Mouse (Mus musculus) midbrain, embryonic 16.5 days (tissue): ENCODE measurements at regions not wholly inside any gene's neighbourhood (a gene's known extent, or its start where the extent isn't known, plus 50 kb on each side); places are given as distances from the start of the nearest gene placed in this dataset.

Source experiments
- ATAC-seq: fragments of 200-750 bp; cut with Nextera tagmentation; 2 replicates; pipeline ENCODE4 v1.8.0; 2017; ENCODE audit warnings: moderate TSS enrichment
- H3K27ac ChIP-seq: fragments of 300-500 bp; sonication (generic); 2 replicates; pipeline ENCODE4 v1.5.1; 2014; ENCODE audit warnings: mild to moderate bottlenecking, low read length, mixed read lengths
- H3K27me3 ChIP-seq: fragments of 300-500 bp; sonication (generic); 2 replicates; pipeline ENCODE4 v1.6.1; 2014; ENCODE audit warnings: low read depth, low read length, mixed read lengths; ENCODE audit not compliant: control insufficient read depth, insufficient read depth
- H3K36me3 ChIP-seq: fragments of 300-500 bp; sonication (generic); 2 replicates; pipeline ENCODE4 v1.6.1; 2014; ENCODE audit warnings: mild to moderate bottlenecking, low read length, moderate library complexity, mixed read lengths; ENCODE audit not compliant: control insufficient read depth, insufficient read depth
- H3K4me1 ChIP-seq: fragments of 300-500 bp; sonication (generic); 2 replicates; pipeline ENCODE4 v1.6.1; 2014; ENCODE audit warnings: mild to moderate bottlenecking, low read length, mixed read lengths; ENCODE audit not compliant: control insufficient read depth, insufficient read depth
- H3K4me2 ChIP-seq: fragments of 300-500 bp; sonication (generic); 2 replicates; pipeline ENCODE4 v1.6.1; 2014; ENCODE audit warnings: mild to moderate bottlenecking, low read length, mixed read lengths
- H3K4me3 ChIP-seq: fragments of 300-500 bp; sonication (generic); 2 replicates; pipeline ENCODE4 v1.5.1; 2014; ENCODE audit warnings: low read depth, mild to moderate bottlenecking, low read length, moderate library complexity, mixed read lengths
- H3K9ac ChIP-seq: fragments of 300-500 bp; sonication (generic); 2 replicates; pipeline ENCODE4 v1.6.1; 2014; ENCODE audit warnings: low read depth, low read length, mixed read lengths
- H3K9me3 ChIP-seq: fragments of 300-500 bp; sonication (generic); replicated peaks from 2 replicates; pipeline ENCODE4 v1.6.1; 2014; ENCODE audit warnings: mild to moderate bottlenecking, low read length, mixed read lengths; ENCODE audit not compliant: control insufficient read depth, poor library complexity, severe bottlenecking
- WGBS: fragments of 180-500 bp; shearing (Covaris S2); extraction: QIAGEN DNeasy Blood & Tissue Kit; methylation state at CpG from one replicate; pipeline ENCODE4 v1.1.7; 2014; 5-methylcytosine and 5-hydroxymethylcytosine counted together

GRCm38 (mm10) chr10:84199035-84199434, 241.4 kb downstream of the Nuak1 start:
- Histone ChIP-seq H3K27ac (no peak overlapping the region), H3K4me2 (no peak overlapping the region), H3K4me1 (no peaks in the 10 kb centered on the region), H3K9me3 (no peaks in the 10 kb centered on the region), H3K36me3 (no peaks in the 10 kb centered on the region), H3K27me3 (no peaks in the 10 kb centered on the region), H3K9ac (no peak overlapping the region), H3K4me3 (no peak overlapping the region)
- 73% methylated on average over 2 of the region's 2 CpGs for WGBS
- ATAC-seq = no peak

GRCm38 (mm10) chr10:84201785-84202184, 238.6 kb downstream of the Nuak1 start:
- ATAC-seq = no peak
- H3K27ac ChIP-seq = no peak overlapping the region
- no peaks in the 10 kb centered on the region for H3K4me1 ChIP-seq
- no peaks in the 10 kb centered on the region for H3K9me3 ChIP-seq
- 74% methylated on average over 3 of the region's 3 CpGs for WGBS
- H3K36me3 ChIP-seq = no peaks in the 10 kb centered on the region
- H3K9ac ChIP-seq = no peak overlapping the region
- no peak overlapping the region for H3K4me3 ChIP-seq
- no peak overlapping the region for H3K4me2 ChIP-seq
- no peaks in the 10 kb centered on the region for H3K27me3 ChIP-seq

GRCm38 (mm10) chr10:84212096-84212785, 228.2 kb downstream of the Nuak1 start:
- no peaks in the 10 kb centered on the region for H3K36me3 ChIP-seq
- no peak overlapping the region for H3K27ac ChIP-seq
- H3K27me3 ChIP-seq = no peaks in the 10 kb centered on the region
- no peaks in the 10 kb centered on the region for H3K4me1 ChIP-seq
- ATAC-seq = no peak
- H3K4me2 ChIP-seq = no peak overlapping the region
- H3K4me3 ChIP-seq = no peak overlapping the region
- no peak overlapping the region for H3K9ac ChIP-seq
- WGBS = 85% methylated on average over 5 of the region's 5 CpGs
- H3K9me3 ChIP-seq = peaks cover 3% of the 10 kb centered on the region; the same call in 1 of the 2 replicates

GRCm38 (mm10) chr10:84214812-84215211, 225.6 kb downstream of the Nuak1 start:
- Histone ChIP-seq H3K36me3 (no peaks in the 10 kb centered on the region), H3K27me3 (no peaks in the 10 kb centered on the region), H3K4me2 (no peak overlapping the region), H3K9me3 (no peaks in the 10 kb centered on the region), H3K27ac (no peak overlapping the region), H3K4me1 (no peaks in the 10 kb centered on the region), H3K4me3 (no peak overlapping the region), H3K9ac (no peak overlapping the region)
- ATAC-seq = no peak

- Histone ChIP-seq H3K27ac (no peak overlapping the region), H3K27me3 (no peaks in the 10 kb centered on the region), H3K9me3 (no peaks in the 10 kb centered on the region), H3K9ac (no peak overlapping the region), H3K4me1 (no peaks in the 10 kb centered on the region), H3K36me3 (no peaks in the 10 kb centered on the region), H3K4me2 (no peak overlapping the region), H3K4me3 (no peak overlapping the region)
- ATAC-seq = no peak
- 64% methylated on average over 7 of the region's 7 CpGs for WGBS
These were observed 211.0 kb downstream of the Nuak1 start for GRCm38 (mm10) chr10:84229224-84229921.

GRCm38 (mm10) chr10:84230011-84230781, 210.2 kb downstream of the Nuak1 start:
- Histone ChIP-seq H3K4me1 (no peaks in the 10 kb centered on the region), H3K4me3 (no peak overlapping the region), H3K36me3 (no peaks in the 10 kb centered on the region), H3K9ac (no peak overlapping the region), H3K4me2 (no peak overlapping the region), H3K27ac (no peak overlapping the region), H3K9me3 (no peaks in the 10 kb centered on the region), H3K27me3 (no peaks in the 10 kb centered on the region)
- no peak for ATAC-seq
- 84% methylated on average over 18 of the region's 18 CpGs for WGBS

- no peaks in the 10 kb centered on the region for H3K27me3 ChIP-seq
- H3K9me3 ChIP-seq = no peaks in the 10 kb centered on the region
- ATAC-seq = no peak
- no peaks in the 10 kb centered on the region for H3K36me3 ChIP-seq
- WGBS = 97% methylated on average over 6 of the region's 6 CpGs
- no peak overlapping the region for H3K27ac ChIP-seq
- H3K4me3 ChIP-seq = no peak overlapping the region
- H3K4me2 ChIP-seq = no peak overlapping the region
- no peak overlapping the region for H3K9ac ChIP-seq
- H3K4me1 ChIP-seq = peaks cover 3% of the 10 kb centered on the region; the same call in 1 of the 2 replicates
These were observed 205.4 kb downstream of the Nuak1 start for GRCm38 (mm10) chr10:84235006-84235405.

- WGBS = 80% methylated on average over 2 of the region's 2 CpGs
- H3K27ac ChIP-seq = no peak overlapping the region
- H3K36me3 ChIP-seq = no peaks in the 10 kb centered on the region
- ATAC-seq = no peak
- H3K4me2 ChIP-seq = no peak overlapping the region
- H3K9me3 ChIP-seq = peaks cover under 1% of the 10 kb centered on the region; the same call in 1 of the 2 replicates
- H3K27me3 ChIP-seq = no peaks in the 10 kb centered on the region
- no peak overlapping the region for H3K4me3 ChIP-seq
- no peak overlapping the region for H3K9ac ChIP-seq
- peaks cover 3% of the 10 kb centered on the region; the same call in 1 of the 2 replicates for H3K4me1 ChIP-seq
These were observed 204.2 kb downstream of the Nuak1 start for GRCm38 (mm10) chr10:84236236-84236635.
